Mouse (Mus musculus) heart, adult 2 months (tissue): ENCODE data around the gene Cflar.

Experiments used
- CTCF ChIP-seq: fragments of 200-600 bp; IDR thresholded peaks from 2 replicates; pipeline ENCODE4 v1.8.1; 2022; ENCODE audit warnings: antibody characterized with exemption, mild to moderate bottlenecking, moderate library complexity
- EP300 ChIP-seq: fragments of 200-500 bp; IDR thresholded peaks from 2 replicates; pipeline ENCODE4 v1.6.1; 2011; ENCODE audit warnings: low read depth, low read length, control low read depth; ENCODE audit not compliant: insufficient read depth
- POLR2A ChIP-seq: fragments of 200-500 bp; IDR thresholded peaks from 2 replicates; pipeline ENCODE4 v1.6.1; 2011; ENCODE audit warnings: mild to moderate bottlenecking, low read depth, low read length, control low read depth; ENCODE audit not compliant: insufficient read depth

- TF ChIP-seq POLR2A (no peak), CTCF (no peak), EP300 (no peak)
Measured at GRCm38 (mm10) chr1:58717589-58718270, 6.4 kb downstream of the Cflar start.
